Mouse (Mus musculus) right cerebral cortex, postnatal 14 days (tissue): ENCODE results near the gene Tmem170b.

Experiments
- DNase-seq: peaks from one replicate; pipeline ENCODE4 v3.0.0; 2022

Tmem170b gene

DNA sequence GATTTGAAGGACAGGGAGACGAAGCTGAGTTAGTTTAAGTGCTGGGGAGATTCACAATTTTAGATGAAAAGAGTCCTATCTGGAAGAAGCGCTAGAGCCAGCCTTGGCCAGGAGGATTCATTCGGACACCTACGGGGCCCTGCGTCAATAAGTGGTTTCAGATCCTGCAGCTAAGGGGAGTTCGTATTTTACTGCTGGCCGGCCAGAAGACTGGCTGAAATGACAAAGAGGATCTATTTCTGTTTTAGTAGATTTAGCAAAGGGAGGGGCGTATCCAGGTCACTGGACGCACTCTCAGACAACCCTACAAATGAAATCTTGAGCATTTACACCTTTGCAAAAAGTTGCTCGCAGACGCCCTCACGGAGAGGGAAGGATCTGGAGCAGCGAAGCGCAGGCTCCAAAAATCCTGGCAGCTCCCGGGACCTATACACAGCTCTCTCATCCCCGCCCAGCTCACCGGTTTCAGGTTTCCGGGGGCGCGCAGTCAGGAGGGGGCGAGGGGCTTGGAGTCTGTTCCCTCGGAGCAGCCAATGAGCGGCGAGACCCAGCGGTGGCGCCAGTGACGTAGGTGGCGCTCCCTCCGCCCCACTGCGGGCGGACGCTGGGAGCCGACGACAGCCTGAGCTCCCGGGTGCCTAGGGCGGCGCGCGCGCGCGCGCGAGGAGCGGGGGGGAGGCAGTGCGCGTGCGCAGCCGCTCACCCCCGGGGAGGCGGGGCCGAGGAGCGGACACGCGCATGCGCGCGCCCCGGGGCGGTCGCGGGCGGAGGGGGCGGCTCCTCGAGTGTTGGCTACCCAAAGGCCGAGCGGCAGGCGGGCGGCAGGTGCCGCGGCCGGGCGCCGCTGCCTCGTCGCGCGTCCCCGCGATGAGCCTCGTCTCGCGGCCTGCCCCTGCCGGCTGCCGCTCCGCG lies at the start of gene Tmem170b:
Gene Tmem170b, plus strand, starts transcription at position 809 of the 912 bp plus-strand sequence.
- peak; percentile 95 for DNase-seq

DNA sequence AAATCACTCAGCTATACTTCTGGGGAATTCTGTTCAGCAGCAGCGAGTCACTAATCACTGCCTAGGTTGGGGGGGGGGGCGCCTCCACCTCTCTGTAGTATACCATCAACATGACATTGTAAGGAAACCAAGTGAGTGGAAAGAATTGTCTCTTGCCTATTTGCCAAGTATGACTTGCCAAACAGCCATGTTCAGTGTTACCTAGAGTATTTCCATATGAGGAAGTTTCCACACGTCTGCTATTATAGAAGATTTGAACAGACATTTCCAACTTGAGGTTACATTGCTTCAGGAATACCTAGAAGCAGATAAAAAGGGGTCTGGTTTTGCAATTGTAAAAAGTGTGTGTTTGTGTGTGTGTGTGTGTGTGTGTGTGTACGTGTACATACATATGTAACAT lies 44.7 kb upstream of the Tmem170b start:
- no peak for DNase-seq

DNA sequence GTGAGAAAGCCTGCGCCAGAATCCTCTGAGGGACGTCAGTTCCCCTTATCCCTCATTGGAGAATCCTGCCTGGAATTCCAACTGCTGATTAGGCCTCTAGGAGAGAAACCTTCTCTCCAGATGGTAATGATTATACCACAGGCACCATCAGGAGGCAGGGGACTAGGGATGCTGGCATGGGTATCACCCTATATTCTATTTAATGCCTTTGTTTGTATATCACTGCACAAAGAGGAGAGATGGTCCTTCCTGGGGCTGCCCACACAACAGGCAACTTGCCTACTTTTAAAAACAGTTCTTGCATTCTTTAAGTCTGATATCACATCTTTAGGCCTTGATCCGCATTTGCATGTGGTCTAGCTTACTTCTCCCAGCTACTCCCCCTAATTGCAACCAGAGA lies 37.3 kb upstream of the Tmem170b start:
- no peak for DNase-seq

DNA sequence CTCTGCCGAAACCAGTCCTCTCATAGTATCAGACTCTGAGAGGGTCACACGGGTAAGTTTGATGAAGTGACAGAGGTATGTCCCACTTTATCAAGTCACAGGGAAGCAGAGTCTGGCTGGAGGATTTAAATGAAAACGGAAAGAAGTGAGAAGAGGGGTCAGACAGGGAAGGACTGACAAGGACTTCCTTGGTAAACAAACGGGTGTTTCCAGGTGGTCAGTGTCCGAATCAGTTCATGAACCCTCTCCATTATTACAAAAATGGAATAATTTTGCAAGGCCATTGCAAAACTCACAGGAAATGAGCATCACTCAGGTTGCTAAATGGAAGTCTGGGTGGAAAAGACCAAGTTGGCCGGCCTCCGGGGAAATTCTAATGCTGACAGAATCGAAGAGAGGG lies 36.8 kb upstream of the Tmem170b start:
- DNase-seq, result no peak

DNA sequence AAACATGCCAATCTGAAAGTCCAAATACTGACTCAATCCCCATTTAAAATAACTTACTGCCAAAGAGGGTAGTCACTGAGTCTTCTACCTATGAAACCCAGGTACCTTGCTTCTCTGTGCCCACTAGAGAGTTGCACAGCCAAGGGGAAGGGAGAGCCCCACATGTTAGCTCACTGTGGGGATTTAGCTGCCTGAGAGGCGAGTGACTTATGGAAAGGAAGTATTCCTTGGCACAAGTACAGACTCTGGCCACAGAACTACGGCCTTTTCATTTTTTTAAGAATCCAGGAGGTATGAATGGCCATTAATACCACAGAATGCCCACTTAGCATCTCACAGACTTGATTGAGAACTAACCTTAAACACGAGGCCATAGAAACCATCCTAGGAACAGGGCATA lies 35.9 kb upstream of the Tmem170b start:
- DNase-seq, result no peak

DNA sequence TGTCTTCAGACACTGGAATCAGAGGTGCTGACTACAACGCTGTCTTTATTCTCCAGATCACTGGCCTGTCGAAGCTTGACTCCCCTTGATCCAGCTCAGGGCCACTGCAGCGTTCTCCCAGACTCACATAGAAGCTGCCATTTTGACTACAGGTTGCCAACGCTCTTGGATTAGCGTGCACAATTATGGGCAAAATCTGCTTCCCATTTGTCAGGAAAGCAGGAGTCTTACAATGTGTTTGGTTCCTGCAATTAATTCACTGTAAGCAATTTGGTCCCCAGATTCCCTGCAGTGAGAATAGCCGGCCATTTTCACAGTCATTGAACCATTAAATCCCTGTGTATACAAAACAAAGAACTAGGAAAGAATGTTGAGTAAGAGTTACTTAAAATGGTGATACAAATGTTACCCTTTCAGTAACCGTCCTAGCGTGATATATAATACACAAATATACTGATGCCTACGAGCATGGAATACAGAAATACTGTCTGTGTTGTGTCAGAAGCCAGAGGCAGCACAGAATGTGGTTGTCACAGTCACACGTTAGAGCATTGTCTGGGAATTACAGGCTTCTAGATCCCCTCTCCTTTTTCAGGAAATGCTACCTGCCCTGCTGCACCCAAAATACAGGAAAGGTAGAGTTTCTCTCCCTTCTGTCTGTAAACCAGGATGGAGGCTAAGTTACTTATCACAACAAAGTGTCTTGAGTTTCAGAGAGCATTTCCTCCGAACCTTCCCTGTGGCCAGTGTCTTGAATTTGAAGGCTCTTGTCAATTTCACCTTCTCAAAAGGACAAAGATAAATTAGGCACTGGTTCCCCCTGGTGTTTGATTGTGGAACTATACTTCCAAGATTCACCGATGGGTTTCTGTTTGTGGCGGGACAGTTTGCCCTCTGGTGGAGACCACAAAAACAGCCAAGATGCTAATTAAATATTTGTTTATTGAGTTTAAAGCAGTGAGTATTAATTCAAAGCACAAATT lies 34.0 kb upstream of the Tmem170b start:
- peak; percentile 59 for DNase-seq

DNA sequence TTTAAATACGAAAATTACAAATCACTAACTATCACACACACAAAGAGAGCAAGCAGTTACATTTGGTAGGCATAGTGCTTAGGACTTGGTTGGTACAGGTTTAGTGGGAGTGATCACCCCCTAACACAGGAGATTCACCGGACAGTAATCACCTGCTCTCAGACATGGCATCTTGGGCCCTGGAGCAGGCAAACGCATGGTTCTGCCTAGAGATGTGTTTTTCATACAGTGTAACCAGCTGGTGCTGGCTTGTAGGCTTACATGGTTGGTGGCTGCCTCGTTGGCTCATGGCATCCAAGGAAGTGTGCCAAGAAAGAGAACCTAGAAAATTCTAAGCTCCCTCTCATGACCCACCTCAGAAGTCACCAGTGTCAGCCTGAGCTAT lies 33.4 kb upstream of the Tmem170b start:
- no peak for DNase-seq

DNA sequence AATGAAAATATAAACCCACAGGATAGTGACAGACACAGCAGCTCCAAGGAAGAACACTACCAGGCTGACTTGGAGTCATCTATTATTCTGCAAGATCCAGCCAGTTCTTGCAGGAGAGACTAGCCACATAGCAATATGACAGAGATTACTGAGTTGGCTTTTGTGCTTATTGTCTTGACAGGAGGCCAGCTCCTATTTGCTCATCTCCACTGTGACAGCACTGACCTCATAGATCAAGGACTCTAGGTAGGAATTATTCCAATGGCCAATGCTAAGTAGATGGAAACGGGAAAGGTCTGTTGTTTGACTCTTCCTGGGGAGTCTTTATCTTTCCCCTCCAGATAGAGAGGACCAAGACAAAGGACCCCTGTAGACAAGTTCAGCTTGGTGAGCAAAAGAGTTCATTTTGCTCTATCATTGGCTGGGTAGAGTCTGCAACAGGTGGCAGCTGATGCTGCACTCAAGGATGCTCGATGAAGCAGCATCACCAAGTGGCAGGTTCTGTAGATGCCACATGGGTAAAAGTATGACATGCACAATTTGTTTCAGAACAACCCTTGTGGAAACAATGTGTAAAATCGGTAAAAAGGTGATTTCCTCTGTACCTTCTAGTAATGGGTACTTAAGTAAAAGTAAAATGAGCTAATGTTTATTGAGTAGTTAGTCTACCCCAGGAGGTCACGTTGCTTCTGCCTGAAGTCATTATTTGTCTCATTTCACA lies 32.4 kb upstream of the Tmem170b start:
- DNase-seq, result no peak

DNA sequence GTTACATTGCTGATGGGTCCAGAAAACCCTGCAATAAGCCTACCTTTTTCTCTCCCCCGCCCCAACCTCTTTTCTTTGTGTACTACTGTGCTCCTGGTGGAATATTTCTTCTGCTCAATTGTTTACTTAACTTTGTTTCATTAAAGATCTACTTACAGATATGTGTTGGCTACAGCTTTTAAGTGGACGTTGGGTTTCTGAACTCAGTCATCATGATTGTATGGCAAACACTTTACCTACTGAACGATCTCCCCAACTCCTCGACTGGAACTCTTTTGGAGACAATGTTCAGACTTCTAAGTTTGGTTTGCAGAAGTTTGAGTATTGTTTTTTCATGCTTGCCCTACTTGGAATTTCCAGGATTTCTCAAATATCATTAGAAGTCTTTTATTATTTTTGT lies 24.6 kb upstream of the Tmem170b start:
- no peak for DNase-seq

DNA sequence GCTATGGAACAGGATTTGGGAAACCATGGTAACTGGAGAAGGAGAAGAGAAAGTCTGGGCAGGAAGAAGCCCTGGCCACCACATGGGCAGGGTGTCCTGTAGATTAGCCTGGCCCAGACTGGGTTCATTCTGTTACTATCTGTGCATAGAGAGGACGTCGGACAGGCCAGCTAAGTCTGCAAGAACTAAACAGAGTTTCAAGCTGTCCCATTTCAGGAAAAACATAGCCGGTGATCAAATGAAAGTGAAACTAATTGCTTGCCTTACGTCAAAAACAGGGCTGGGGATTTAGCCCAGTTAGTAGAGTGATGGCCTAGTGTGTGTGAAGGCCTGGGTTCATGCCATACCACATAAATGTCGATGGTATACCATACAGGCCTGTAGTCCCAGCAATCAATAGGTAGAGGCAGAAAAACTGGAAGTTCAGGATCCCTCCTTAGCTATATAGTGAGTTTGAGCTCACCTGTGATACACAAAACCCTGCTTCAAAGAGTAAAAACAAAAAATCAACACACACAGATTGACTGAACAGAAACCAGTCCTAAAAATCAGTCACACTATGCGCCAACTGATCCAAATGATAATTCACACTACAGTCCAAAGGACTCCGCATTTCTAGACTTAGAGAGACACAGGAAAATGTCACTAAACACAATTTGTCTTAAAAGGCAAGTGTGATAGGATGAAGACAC lies 21.9 kb upstream of the Tmem170b start:
- no peak for DNase-seq

DNA sequence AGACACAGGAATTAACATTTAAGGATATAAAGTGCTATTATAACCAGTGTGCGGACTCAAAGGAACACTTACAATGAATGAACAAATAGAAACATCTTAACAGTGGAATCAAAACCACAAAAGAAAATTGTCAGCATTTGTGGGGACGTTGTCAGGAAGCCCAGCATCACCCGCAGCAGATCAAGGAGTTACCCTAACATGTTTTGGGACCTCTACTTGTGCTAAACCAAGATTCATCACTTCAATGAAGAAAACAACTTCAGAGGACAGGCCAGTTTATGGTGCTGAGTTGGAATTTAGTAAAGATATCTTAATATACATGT lies 21.4 kb upstream of the Tmem170b start:
- no peak for DNase-seq

DNA sequence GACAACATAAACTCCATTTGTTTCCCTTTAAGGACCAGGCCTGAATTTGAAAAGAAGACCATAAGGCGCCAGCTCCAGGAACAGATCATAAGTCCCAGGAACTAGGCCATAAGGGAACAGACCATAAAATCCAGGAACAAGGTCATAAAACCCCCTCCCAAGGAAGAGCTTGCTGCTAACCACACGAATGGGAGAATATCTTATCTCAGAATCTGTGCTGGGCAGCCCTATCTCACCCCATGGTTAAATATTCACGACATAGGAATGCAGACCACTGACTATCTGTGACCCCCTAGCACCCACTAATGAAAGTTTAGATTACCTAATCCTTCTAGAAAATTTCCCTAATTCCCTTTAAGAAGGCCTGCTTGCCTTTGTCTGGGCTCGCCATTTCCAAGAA lies 20.8 kb upstream of the Tmem170b start:
- DNase-seq, result no peak

DNA sequence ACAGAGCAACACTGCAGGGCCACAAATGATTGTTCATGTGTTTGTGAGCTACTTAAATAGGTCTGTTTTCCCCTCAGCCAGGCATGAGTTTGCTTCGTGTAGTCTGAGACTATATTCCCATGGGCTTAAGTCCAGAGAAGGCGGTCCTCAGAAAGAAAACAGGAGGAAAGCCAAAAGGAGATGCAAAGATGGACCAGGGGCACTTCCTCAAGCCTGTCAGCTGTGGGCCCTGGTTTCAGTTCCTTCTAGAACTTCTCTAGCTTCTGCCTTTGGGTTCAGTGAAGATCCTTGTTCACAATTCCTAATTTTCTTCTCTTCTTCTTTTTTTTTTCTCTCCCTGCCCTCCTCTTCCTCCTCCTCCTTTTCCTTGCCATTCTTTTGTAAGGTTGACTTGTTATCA lies 9.0 kb upstream of the Tmem170b start:
- no peak for DNase-seq

DNA sequence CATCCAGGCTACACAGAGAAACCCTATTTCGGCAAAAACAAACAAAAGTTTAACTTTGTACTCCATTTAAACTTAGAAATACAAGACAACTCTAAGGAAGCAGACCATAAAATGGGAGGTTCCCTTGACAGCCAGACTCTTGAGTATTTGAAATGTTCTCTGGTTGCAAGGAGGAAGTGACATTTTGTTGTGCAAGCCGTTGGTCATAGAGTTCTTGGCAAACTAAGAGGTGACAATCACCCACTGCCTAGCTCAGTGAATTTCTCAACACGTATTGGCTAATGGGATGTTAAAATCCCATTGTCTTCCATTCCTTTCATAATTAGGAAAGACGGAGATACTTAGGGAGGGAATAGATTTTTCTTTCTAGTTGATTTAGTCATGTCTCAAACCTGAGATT lies 5.7 kb upstream of the Tmem170b start:
- no peak for DNase-seq

DNA sequence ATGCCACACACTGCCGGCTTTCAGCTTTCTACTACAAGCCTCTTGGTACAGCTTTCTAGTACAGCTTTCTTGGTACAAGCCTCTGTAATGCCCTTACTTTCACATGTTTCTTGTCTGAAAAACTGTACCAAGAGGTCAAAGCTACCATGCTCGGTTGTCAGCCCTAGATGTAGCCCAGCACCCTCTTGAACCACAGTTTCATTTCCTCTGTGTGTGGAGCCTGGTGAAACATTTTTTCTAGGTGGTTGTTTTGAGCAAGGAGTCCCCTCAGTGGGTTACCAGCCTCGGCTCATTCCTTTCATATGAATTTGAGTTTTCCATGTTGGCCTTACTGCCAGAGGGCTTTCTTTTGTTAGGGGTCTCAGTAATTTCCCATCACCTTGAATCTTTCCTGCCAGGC lies 4.7 kb upstream of the Tmem170b start:
- no peak for DNase-seq

DNA sequence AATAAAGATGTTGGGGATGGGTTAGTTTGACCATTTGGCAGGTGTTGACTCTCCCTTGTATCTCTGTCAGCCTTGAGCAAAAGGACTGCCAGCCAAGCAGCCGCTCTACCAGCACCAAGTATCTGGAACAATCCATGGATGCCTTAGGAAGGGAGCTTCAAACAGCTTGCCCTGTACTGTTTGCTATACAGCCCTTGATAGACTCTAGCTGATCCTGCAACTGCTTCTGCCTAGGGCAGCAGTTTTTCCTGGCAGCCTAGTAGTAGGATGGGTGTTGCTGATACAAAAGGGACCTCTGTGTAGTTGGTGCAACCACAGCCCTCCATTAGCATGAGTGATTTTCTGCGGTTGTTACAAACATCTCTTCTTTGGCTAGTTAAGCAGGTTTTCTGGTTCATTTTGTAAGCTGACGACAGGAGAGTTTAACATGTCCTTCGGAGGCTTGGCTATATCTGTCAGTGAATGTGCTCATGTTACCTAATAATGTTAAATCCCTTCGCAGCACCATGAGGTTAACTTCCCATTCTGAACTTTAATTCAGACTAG lies 1.7 kb upstream of the Tmem170b start:
- DNase-seq, result no peak

DNA sequence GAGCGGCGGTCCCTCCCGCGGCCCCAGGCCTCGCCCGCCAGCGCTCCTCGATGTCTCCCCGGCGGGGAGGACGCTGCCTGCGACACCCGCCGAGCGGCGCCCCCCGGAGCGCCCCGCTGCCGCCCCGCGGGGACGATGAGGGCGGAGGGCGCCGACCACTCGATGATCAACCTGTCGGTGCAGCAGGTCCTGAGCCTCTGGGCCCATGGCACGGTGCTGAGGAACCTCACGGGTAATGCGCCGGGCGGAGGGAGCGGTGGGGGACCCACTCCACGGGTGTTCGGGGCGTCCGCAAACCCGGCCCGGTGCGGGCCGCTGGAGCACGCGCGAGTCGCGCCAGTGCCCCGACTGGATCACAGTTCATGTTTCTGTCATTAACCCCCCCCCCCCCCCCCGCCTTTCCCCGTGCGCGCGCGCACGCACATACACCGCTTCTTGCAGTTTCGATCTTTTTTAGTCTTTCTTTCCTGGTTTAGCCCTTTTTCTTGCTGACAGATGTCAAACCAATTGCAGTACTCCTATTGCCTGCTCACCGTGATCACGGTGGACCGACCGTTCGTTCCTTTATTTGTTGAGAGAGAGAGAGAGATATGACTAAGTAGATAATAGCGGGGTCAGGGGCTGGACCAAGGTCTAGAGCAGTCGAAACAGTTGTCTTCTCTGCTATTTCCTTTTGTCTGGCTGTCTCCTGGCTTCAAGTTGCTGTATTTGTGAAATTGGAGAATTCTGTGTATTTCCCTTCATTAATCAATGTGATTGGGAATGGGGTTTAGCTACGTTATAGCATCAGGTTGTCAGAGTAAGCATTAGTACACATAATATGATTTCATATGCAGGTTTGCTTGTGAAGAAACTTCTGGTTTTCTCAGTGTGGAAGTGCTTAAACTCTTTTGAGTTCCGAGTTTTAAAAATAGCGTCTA lies 634 bp downstream of the Tmem170b start:
- peak; percentile 48 for DNase-seq

DNA sequence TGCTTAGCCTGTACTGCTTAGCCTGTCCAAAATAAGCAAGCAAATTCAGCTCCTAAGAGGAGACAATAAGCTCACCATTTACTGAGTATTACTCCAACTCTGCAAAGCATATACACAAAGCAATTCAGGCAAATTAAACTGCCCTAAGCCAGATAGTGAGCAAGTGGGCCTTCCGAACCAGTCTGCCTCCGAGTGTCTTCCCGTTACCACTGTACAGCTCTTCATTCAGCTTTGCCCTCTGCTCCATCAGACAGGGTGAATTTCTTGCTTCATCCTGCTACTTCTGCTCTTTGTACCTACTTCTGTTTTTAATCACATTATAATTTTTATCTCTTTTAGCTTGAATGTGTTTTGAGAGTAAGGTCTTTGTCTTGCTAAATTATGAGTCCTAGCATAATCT lies 1.9 kb downstream of the Tmem170b start:
- no peak for DNase-seq

DNA sequence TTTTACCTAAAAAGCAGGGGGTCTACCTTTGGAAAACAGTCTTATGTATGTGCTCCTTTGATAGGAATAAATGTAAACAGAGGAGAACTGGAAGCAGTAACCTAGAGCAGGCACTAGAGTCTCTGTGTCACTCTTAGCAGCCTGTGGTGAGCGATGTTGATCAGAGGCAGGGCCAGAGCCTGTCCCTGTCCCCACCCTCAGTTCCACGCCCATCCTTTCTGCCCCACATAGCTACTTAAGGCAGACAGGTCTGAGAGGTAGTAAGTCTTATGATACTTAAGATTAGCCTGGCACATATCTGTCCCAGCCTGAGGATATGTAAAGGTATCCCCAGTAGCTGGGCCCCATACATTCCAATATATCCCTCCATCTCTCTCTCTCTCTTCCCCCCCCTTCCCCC lies 2.9 kb downstream of the Tmem170b start:
- DNase-seq, result no peak

DNA sequence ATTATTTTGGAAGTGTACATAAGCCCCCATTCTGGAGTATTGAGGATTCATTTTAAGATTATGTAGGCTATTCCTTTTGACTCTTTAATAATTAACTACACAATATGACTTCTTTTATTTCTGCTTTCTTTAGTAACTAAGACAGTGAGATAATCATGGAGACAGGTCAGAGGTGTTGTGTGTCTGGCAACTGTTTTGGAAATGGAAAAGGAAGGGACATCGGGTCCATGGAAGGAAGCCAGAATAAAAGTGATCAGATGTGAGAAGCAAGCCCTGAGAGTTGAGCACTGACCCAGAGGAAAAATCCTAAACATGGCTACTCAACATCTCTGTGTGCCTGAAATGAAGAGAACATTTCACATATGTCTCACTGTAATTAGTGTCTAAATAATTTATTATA lies 5.3 kb downstream of the Tmem170b start:
- no peak for DNase-seq

DNA sequence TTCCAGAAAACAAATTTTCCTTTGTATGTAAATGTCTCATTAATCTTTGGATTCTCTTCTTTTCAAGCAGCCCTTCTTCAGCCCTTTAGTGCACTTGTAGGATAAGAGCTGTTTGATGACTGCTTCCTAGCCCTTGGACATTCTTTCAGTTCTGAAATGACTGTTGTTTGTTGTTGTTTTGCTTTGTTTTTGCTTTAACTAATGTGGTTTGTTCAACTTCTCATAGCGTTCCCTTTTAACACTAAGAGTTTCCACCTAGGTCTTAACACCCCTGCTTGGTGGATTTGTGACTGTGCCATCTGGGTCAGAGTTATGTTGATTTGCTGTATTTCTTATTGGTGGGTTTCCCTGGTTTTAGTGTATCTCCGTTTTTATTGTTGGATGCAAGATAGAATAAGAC lies 8.8 kb downstream of the Tmem170b start:
- DNase-seq, result no peak
